Mouse (Mus musculus) hindbrain, postnatal 0 days (tissue): Measurements from ENCODE around the gene Nyap1. TPM values are rescaled to one million over a fixed set of nuclear protein-coding genes. Genes with fewer than 3 reads are reported as not detected.
"Not testable (repeated sequence)": the region's sequence is repeated elsewhere in the genome, so short reads cannot be mapped to it uniquely, and the experiment has no call there.

Experiments used
- ATAC-seq: fragments of 200-750 bp; cut with Nextera tagmentation; 2 replicates; pipeline ENCODE4 v1.8.0; 2017; ENCODE audit warnings: mild to moderate bottlenecking, moderate TSS enrichment, moderate library complexity
- DNase-seq: peaks from one replicate; pipeline ENCODE4 v3.0.0-alpha.2; 2015; ENCODE audit warnings: low spot score
- H3K27ac ChIP-seq: fragments of 300-500 bp; sonication (generic); 2 replicates; pipeline ENCODE4 v1.5.1; 2014; ENCODE audit warnings: mild to moderate bottlenecking
- H3K27me3 ChIP-seq: fragments of 300-500 bp; sonication (generic); 2 replicates; pipeline ENCODE4 v1.6.1; 2014; ENCODE audit warnings: low read length, mixed read lengths; ENCODE audit not compliant: insufficient read depth
- H3K36me3 ChIP-seq: fragments of 300-500 bp; sonication (generic); 2 replicates; pipeline ENCODE4 v1.6.1; 2014; ENCODE audit warnings: low read length, mixed read lengths; ENCODE audit not compliant: insufficient read depth
- H3K4me1 ChIP-seq: fragments of 300-500 bp; sonication (generic); 2 replicates; pipeline ENCODE4 v1.6.1; 2014; ENCODE audit warnings: antibody characterized with exemption, low read length, mixed read lengths; ENCODE audit not compliant: insufficient read depth
- H3K4me2 ChIP-seq: fragments of 300-500 bp; sonication (generic); 2 replicates; pipeline ENCODE4 v1.6.1; 2014; ENCODE audit warnings: low read depth, mild to moderate bottlenecking, low read length, moderate library complexity, mixed read lengths
- H3K4me3 ChIP-seq: fragments of 300-500 bp; sonication (generic); 2 replicates; pipeline ENCODE4 v1.5.1; 2014; ENCODE audit warnings: low read length
- H3K9ac ChIP-seq: fragments of 300-500 bp; sonication (generic); replicated peaks from 2 replicates; pipeline ENCODE4 v1.6.1; 2014; ENCODE audit warnings: mild to moderate bottlenecking, low read length, moderate library complexity, mixed read lengths
- H3K9me3 ChIP-seq: fragments of 300-500 bp; sonication (generic); 2 replicates; pipeline ENCODE4 v1.6.1; 2016; ENCODE audit warnings: low read length, mixed read lengths
- CTCF ChIP-seq: IDR thresholded peaks from 2 replicates; pipeline ENCODE4 v1.5.1; 2016; ENCODE audit warnings: antibody characterized with exemption, control low read depth, low read depth
- WGBS: fragments of 180-500 bp; shearing (Covaris S2); extraction: QIAGEN DNeasy Blood & Tissue Kit; methylation state at CpG from one replicate; pipeline ENCODE4 v1.1.7; 2014; 5-methylcytosine and 5-hydroxymethylcytosine counted together
- polyA plus RNA-seq: library from polyadenylated mRNA; unstranded; fragments of >200 nt; fragmentation: Nextera tagmentation; extraction: Ambion mirVana; gene quantifications from 2 replicates; pipeline ENCODE4 v1.2.1, GENCODE M21; 2015
- total RNA-seq: library from RNA; depleted of rRNA; stranded (reverse); fragments of >200 nt; gene quantifications from 2 replicates; pipeline ENCODE4 v1.2.3, GENCODE M21; 2014

Nyap1 gene
- total and polyA plus RNA-seq, 2 experiments from 2014 or later = 33.2 to 192 TPM

GRCm38 (mm10) chr5:137751221-137751887 is 9.9 kb upstream of the Nyap1 start:
- ATAC-seq (no peak), DNase-seq (no peak)
- H3K27me3 ChIP-seq = no peaks in the 10 kb centered on the region
- H3K4me2 ChIP-seq = no peak overlapping the region
- no peaks in the 10 kb centered on the region for H3K9me3 ChIP-seq
- WGBS = 88% methylated on average over 13 of the region's 13 CpGs
- H3K9ac ChIP-seq = no peak overlapping the region
- H3K27ac ChIP-seq = no peak overlapping the region
- peaks cover 18% of the 10 kb centered on the region; the same call in 1 of the 2 replicates for H3K4me1 ChIP-seq
- no peak overlapping the region for H3K4me3 ChIP-seq
- H3K36me3 ChIP-seq = peaks cover 17% of the 10 kb centered on the region; the same call in 1 of the 2 replicates
- TF ChIP-seq CTCF = no peak

DNA sequence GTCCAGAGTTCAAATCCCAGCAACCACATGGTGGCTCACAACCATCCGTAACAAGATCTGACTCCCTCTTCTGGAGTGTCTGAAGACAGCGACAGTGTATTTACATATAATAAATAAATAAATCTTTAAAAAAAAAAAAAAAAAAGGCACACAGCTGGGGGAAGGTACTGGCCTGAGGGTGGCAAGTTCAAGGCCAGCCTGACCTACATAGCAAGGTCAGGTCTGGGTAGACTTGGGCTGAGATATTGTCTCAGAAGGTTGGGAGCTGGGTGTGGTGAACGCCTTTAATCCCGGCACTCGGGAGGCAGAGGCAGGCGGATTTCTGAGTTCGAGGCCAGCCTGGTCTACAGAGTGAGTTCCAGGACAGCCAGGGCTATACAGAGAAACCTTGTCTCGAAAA is 8.8 kb upstream of the Nyap1 start:
- ATAC-seq, H3K9me3 ChIP-seq, H3K9ac ChIP-seq, H3K27me3 ChIP-seq, H3K4me2 ChIP-seq, H3K27ac ChIP-seq, H3K4me3 ChIP-seq, DNase-seq: not testable (repeated sequence)
- H3K36me3 ChIP-seq = peaks cover 17% of the 10 kb centered on the region; the same call in 1 of the 2 replicates
- H3K4me1 ChIP-seq = peaks cover 18% of the 10 kb centered on the region; the same call in 1 of the 2 replicates
- 98% methylated on average over 6 of the region's 8 CpGs for WGBS

DNA sequence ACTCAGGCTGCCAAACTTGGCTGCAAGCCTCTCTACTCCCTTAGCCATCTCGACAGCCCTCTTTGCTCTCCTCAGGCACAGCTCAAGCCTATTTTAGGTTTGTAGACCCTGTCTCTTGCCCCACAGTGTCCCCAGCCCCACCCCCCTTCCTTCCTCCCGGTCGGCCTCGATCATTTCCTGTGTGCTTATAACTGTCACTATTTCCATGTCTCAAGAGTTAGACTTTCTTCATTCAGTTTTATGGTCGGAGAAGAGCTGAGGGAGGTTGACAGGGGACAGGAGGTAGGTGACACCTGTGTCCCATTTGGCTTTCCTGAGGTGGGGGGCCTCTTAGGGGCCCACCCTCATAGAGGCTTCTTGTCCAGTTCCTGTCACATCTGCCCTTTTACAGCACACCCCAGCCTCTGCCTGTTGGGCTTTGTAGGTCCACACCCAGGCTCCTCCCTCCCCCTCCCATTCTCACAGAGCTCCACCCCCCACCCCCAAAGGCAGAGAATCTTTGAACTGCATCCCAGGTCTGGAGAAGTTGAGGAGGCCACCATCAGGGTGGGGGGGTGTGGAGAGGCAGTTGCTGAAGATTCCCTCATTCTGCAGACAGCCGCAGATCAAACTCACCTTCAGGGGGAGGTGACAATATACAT is 7.9 kb upstream of the Nyap1 start:
- TF ChIP-seq CTCF = no peak
- H3K9me3 ChIP-seq = no peaks in the 10 kb centered on the region
- 0 out of 2 replicates have a peak overlapping the region, but pooled peaks have one; percentile 28 for H3K9ac ChIP-seq
- H3K27ac ChIP-seq = peak overlapping the region; percentile 41; the same call in 1 of the 2 replicates
- H3K4me1 ChIP-seq = peaks cover 18% of the 10 kb centered on the region; the same call in 1 of the 2 replicates
- no peak overlapping the region for H3K4me3 ChIP-seq
- peak overlapping the region; percentile 98; the same call in 1 of the 2 replicates for H3K4me2 ChIP-seq
- DNase-seq (no peak), ATAC-seq (no peak)
- H3K36me3 ChIP-seq = peaks cover 17% of the 10 kb centered on the region; the same call in 1 of the 2 replicates
- 70% methylated on average over 6 of the region's 6 CpGs for WGBS
- no peaks in the 10 kb centered on the region for H3K27me3 ChIP-seq

GRCm38 (mm10) chr5:137748130-137748770 is 6.8 kb upstream of the Nyap1 start:
- peaks cover 18% of the 10 kb centered on the region; the same call in 1 of the 2 replicates for H3K4me1 ChIP-seq
- DNase-seq (no peak), ATAC-seq (no peak)
- H3K4me3 ChIP-seq = peak overlapping the region; percentile 64
- H3K27me3 ChIP-seq = no peaks in the 10 kb centered on the region
- WGBS = 33% methylated on average over 5 of the region's 5 CpGs
- H3K9ac ChIP-seq = peak overlapping the region; percentile 30; the same call in 1 of the 2 replicates
- H3K27ac ChIP-seq = peak overlapping the region; percentile 41; the same call in 1 of the 2 replicates
- H3K36me3 ChIP-seq = peaks cover 17% of the 10 kb centered on the region; the same call in 1 of the 2 replicates
- H3K9me3 ChIP-seq = no peaks in the 10 kb centered on the region
- H3K4me2 ChIP-seq = peak overlapping the region; percentile 98
- no peak for TF ChIP-seq CTCF

- Histone ChIP-seq H3K9me3 (no peaks in the 10 kb centered on the region), H3K4me1 (peaks cover 18% of the 10 kb centered on the region; the same call in 1 of the 2 replicates), H3K27ac (peak overlapping the region; percentile 86), H3K9ac (peak overlapping the region; percentile 65), H3K4me2 (peak overlapping the region; percentile 98), H3K27me3 (no peaks in the 10 kb centered on the region), H3K36me3 (peaks cover 13% of the 10 kb centered on the region; the same call in 1 of the 2 replicates), H3K4me3 (peak overlapping the region; percentile 64)
- TF ChIP-seq CTCF = peak; percentile 33; the same call in 1 of the 2 replicates
- ATAC-seq = no peak
- DNase-seq = peak; percentile 45
- WGBS = 2% methylated on average over 25 of the region's 26 CpGs
Measured at GRCm38 (mm10) chr5:137747326-137747961, 6.0 kb upstream of the Nyap1 start.

DNA sequence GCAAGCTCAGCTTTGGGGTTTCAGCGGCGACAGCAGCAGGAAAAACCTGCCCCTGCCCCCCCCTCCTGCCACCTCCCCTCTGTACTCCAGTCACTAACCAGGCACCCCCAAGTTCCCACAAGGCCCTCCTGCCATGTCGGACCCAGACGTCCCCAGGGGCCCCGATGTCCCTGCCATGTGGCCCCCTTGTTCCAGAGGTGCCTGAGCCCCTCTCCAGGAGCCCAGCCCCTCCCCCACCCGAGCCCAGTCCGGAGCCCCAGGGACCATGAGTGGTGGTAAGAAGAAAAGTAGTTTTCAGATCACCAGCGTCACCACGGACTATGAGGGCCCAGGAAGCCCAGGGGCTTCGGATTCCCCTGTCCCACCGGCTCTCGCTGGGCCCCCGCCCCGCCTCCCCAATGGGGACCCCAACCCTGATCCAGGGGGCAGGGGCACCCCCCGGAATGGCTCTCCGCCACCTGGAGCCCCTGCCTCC is 5.5 kb upstream of the Nyap1 start:
- H3K4me1 ChIP-seq = peaks cover 18% of the 10 kb centered on the region; the same call in 1 of the 2 replicates

More for the DNA sequence above, 5.5 kb upstream of the Nyap1 start:
- no peaks in the 10 kb centered on the region for H3K9me3 ChIP-seq
- peaks cover 8% of the 10 kb centered on the region; the same call in 1 of the 2 replicates for H3K36me3 ChIP-seq
- 1% methylated on average over 16 of the region's 16 CpGs for WGBS
- no peak for DNase-seq
- peak overlapping the region; percentile 65 for H3K9ac ChIP-seq
- H3K27ac ChIP-seq = peak overlapping the region; percentile 86
- TF ChIP-seq CTCF = no peak
- peak overlapping the region; percentile 64 for H3K4me3 ChIP-seq
- no peak for ATAC-seq
- H3K27me3 ChIP-seq = no peaks in the 10 kb centered on the region
- peak overlapping the region; percentile 98 for H3K4me2 ChIP-seq
